Mouse (Mus musculus) thymus, postnatal 10 days (tissue): ENCODE data around the gene Itm2b.

Experiments
- DNase-seq, 2 experiments: peaks; one replicate each; pipeline ENCODE4 v3.0.0; 2021; ENCODE audit warnings: low spot score in 2 of 2

The Itm2b gene

DNA sequence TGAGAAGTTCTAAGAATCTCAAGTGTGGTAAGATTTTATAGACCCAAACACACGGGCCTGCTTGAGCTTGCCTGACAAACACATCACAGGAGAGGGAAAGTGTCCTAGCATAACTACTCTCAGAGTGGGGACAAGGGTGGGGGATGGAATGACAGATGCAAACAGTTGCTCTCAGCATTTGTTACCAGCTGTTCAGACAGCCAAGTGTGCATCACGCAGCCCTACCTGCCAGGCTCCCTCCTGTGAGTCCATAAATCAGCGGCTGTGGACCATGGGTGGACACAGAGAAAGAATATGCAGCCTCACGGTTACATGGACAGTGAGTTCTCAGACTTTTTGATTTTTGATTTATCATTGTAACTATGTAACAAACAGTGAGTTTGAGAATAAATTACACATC lies 15.5 kb downstream of the Itm2b start:
- no peak for DNase-seq

DNA sequence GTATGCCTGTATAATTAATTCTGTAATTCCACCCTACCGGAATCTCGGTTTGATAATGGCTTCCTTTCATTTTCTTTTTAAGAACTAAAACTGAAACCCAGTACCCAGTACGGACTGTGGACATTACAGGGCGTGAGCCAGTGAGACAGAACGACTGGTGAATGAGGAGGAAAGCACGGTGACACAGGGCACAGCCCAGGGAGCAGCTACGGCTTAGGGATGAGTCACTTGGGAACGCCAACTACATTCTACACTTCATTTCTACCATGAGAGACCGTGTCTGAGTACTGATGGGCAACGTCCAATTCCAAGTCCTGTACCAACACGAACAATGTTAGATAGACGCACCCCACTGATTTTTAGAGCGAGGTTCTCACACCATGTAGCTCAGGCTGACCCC lies 16.1 kb downstream of the Itm2b start:
- no peak for DNase-seq

- no peak for DNase-seq
Measured at GRCm38 (mm10) chr14:73368221-73368620, 16.9 kb downstream of the Itm2b start.

DNA sequence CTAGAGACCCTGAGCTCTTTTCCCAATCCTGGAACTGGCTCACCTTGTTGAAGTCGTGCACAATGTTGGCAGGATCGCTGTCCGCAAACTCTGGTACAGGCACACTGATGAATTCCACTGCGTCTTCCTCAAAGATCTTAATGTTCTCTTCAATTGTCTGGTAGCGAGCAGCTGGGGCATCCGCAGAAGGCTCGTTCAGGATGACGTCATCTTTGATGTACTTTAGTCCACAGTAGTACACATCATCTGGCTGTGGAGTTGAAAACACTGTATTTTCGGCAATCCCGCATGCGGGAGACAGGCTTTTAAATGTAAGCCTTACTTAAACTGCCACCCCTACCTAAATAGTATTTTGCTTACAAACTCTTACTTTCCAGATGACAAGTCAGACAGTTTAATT lies 18.8 kb downstream of the Itm2b start:
- no peak for DNase-seq

- DNase-seq: no peak
Measured at GRCm38 (mm10) chr14:73363782-73364181, 21.3 kb downstream of the Itm2b start.

DNA sequence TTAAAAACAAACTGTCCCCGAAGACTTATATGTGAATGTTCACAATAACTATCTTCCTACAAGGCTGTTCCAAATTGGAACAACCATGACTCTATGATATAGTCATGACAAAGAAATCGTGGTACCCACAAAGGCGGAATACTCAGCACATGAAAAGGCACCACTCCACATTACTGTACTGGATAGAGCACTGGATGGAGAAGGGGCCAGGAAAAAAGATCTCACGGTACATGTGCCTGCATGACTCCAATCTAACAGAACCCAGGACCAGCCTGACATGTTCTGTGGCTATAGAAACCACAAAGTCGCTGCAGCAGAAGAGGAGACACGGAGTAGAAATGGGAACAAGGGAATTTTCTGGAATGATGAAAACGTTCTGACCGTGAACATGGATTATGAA lies 30.4 kb downstream of the Itm2b start:
- no peak for DNase-seq

DNA sequence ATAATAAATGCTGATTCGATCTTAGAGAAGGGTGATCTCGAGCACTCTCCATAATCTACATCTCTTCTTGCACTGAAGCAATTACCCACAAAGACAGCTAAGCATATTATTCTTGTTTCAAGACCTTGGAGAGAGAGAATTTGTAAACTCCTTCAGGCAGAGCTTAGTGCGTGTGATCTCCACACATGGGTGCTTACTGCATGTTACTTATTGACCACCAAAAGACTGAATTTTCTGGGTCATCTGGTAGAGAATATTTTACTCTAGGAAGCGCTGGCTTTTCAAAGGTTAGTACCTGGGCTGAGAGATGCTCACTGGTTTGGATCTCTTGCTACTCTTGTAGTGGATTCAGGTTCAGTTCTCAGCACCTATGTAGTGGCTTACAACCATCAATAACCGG lies 34.0 kb downstream of the Itm2b start:
- no peak for DNase-seq

GRCm38 (mm10) chr14:73350029-73350428 lies 35.1 kb downstream of the Itm2b start:
- no peak for DNase-seq

DNA sequence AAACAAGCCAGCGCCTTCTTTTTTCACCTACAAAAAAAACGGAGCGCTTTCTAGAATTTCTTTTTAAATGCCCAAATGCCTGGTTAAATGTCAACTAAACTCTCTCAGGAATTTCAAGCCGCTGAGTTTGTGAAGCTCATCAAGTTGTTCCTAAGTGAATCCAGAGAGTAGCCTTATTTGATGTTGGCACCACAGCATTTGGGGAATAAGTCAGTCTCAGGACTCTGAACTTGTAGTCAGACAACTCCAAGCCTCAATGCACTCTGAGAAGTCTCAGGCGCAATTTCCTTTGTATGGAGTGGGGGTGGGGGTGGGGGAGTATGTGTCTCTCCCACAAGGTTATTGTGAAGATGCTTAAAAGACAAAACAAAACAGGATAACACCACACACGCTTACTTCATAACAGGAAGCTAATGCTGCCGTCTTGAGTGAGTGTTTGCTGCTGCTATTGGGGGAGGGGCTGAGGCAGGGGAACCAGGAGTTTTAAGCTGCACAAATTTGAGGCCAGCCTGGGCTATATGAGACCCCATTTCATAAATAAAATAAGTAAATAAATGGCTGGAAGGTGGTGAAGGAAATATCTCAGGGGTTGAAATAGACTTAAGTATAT lies 35.9 kb downstream of the Itm2b start:
- peak; percentile 13 to 41 for DNase-seq

DNA sequence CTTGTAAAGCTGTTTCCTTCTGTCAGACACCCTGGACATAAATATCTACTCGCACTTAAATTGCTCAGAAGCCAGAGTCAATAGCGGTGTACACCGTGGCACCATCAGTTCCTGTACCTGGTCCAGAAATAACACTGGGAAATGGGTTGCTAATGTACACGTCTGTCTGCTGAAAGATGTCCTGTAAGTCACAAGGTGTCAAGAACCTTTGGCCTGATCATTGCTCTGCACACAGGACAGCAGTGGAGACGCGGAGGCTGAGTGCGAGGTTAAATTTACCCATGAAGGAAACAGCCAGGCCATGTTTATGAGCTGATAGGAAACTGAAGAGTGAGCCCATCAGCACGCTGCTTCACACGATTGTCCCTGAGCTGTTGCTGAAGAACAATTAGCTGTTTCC lies 37.8 kb downstream of the Itm2b start:
- DNase-seq: no peak

DNA sequence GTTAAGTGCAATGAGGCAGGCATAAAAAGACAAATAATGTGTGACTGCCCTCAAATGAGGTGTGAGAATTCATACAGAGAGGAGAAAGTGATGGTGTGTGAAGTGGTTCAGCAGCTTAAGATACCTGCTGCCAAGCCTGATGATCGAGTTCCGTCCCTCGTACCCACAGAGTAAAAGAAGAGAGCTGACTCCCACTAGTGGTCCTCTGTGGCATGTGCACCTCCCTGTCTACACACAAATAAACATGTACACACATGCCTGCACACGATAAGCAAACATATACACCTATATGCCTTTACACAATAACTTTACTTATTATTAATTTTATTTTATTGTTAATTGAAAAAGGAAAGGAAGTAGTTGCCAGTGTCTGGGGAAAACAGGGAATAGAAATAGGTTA lies 39.5 kb downstream of the Itm2b start:
- DNase-seq: no peak

GRCm38 (mm10) chr14:73340051-73340755 lies 44.9 kb downstream of the Itm2b start:
- DNase-seq: no peak

GRCm38 (mm10) chr14:73339615-73340014 lies 45.5 kb downstream of the Itm2b start:
- DNase-seq: no peak

DNA sequence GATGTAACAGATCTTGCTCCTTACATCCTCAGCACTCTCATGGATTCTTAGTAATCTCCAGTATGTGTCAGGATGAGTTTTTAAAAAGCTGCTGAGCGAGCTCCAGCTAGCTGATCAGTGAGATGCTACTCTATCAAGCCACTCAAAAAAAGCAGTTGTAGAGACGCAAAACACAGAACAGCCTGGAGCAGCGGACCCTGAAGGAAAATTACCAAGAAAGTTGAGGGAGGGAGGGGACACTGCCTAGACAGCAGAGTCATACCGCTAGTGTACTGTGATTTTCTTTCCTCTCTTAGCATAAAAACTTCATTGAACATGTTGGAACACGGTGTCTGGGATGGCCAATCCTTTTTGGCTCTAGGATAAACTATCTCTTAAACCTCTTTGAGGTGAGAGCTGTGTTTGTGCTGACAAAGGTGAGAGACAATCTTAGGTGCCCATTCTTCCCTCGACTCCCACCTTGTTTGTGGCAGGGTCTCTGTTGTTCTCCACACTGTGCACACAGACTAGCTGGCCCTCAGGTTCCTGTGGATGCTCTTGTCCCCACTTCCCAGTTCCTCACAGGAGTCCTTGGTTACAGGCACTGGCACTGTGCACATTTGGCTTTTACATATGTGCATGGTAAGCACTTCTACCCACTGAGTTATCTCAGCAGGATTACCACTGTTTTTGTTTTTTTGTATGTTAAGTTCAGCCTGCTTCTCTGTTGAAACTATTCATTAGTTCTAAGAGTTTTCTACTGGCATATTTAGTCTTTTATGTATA lies 48.6 kb downstream of the Itm2b start:
- no peak for DNase-seq

DNA sequence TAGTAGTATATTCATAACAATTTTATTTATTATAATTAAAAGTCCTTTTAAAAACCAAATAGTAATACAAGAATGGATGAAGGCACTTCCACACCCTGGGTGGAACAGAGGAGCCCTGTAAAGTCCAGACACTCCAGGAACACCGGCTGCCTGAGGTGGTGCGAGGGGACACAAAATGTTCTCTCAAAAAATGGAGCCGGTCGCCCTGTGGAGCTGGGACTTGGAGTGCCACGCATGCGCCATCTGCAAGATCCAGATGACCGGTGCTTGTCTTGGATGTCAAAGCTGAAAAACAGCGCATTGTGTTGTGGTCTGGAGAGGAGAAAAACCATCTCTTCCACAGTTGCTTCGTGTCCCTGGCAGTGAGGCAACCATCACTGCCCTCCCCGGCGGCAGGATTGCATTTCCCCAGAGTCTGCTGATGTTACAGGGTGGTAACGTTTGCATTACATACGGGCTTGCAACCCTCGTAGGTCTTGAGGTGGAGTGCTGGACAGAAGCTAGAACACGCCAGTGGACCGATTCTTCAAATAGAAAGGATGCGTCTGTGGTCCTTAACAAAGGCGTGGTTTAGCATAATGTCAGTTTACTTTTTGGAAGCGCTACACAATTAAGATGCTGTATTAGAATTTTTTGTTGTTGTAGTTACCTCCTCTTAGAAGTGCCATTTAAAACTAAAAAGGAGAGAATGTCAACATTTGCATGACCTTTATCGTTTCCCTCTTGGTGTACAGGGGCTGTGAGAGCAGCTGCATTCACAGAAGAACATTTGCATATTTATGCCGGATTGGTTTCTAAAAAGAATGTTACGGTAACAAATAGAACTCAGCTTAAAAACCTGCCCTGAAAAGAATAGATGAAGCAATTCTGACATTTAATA lies 49.9 kb downstream of the Itm2b start:
- no peak for DNase-seq

DNA sequence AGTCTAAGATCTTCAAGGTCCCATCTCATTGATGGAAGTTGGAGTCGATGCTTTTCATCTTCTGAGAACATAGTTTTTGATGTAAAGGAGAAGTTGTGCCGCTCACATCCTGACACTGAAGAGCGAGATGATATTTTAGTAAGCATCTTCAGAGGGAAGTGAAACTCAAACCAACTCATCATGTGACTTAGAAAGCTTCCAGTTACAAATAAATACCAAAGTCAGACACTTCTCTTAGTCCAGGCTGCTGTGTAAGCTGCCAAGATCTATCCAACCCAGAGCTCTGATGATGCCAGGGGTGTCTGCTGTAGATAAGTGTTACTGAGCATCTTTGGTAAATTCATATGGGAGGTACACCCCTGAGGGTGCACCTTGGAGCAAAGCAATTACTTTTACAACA lies 51.2 kb downstream of the Itm2b start:
- DNase-seq: no peak

DNA sequence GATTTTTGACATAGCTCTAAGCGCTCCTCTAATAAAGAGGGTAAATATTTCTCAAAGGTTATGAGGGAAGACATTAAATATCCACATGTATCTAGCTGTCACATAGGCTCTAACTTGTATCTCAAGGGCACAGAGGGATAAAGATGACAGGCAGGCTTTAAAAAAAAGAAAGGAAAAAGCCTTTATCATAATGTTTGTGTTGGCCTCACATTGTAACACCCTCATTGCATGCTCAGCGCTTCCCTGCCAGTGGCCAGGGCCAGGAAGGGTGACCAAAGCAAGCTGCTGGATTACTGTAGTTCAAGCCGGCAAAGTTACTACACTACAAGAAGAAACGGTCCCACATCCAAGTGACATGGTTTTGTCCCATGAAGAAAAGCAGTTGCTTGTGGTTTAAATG lies 53.7 kb downstream of the Itm2b start:
- DNase-seq: no peak

GRCm38 (mm10) chr14:73329871-73330270 lies 55.2 kb downstream of the Itm2b start:
- DNase-seq: no peak

DNA sequence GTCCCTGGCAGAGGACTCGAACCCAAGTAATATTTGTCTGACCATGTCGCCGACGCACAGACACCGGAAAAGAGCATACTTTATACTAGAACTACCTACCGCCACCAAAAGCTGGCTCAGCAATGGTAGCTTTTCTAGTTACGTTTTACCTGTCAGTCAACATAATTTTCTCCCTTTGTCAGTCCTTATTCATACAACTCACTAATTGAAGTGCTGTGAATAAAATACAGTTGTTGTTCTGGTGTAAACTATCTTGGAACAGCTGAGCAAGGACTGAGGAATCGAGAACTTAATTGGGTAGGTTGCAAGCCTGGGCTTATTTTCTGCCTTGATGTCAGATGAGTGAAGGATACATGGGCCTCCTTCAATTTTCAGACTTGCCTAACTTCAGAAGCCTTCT lies 58.6 kb downstream of the Itm2b start:
- no peak for DNase-seq

DNA sequence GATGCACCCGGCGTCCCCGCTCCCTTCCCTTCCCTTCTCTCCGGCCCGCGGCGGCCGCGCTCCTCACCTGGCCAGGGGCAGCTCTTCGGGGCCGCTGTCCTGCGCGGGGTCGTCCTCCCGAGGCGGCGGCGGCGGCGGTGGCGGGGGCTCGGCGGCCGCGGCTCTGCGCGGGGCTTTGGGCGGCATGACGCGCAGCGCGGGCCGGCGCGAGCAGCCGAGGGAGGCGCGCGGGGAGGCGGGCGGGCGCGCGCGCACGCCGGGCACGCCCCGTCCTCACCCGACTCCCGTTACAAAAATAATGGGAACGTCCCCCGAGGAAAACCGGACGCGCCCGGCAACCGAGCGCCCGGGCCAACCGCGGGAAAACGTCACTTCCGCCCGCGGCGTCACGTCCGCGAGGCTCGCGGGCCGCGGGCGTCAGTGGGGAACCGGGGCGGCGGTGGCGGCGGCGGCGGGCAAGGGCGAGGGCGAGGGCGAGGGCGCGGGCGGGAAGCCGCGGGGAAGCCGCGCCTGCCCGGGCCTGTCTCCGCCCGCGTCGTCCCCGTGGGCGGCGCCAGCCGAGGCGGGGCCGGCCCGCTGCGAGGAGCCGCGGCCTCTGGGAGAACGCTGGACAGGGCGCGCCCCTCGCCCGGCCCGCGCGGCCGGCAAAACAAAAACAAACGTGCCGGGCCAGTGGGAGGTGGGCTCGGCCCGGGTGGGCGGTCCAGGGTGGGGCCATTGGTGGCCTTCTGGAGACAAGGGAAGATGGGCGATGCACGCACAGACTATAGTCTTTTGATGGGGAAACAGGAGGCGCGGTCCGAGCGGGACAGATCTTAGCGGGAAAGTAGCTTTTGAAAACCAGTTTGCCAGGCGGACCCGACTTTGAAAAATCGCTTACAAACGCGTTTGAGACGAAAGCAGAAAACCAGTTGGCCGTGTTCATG lies 59.4 kb downstream of the Itm2b start, which contains the start of gene Rb1:
TSS of gene Rb1 (minus strand) at position 367 of the 926 bp plus-strand sequence.
- peak; percentile 58 to 77 for DNase-seq
